Mouse (Mus musculus) left cerebral cortex, adult 6 months (tissue): ENCODE data around the gene Usf2. TPM values are rescaled to one million over a fixed set of nuclear protein-coding genes. Genes with fewer than 3 reads are reported as not detected.

Experiments
- long read RNA-seq, 2 experiments: library from polyadenylated mRNA; unstranded; transcript quantifications; one replicate each; pipeline ENCODE4 v2.0.0; 2019 to 2020
- polyA plus RNA-seq: library from polyadenylated mRNA; unstranded; fragments of <200 nt; fragmentation: Nextera tagmentation; gene quantifications from 2 replicates; pipeline ENCODE4 v1.2.3, GENCODE M21; 2021

Gene Usf2
- 19.0 and 19.3 TPM in 2 replicates for polyA plus RNA-seq
- long read RNA-seq, experiment 1, transcript Usf2-210 (9 exons, 994 nt) = minor isoform, 7 of 85 reads
- long read RNA-seq, experiment 1, transcript Usf2-201 (10 exons, 2,419 nt) = major isoform, 36 of 85 reads
- long read RNA-seq, experiment 1, partial matches to known transcripts = 36 of 85 reads
- long read RNA-seq, experiment 1, other reads (novel, unspliced or antisense) = 5 of 85 reads
- long read RNA-seq, experiment 2, partial matches to known transcripts = 12 of 24 reads
- long read RNA-seq, experiment 2, other reads (novel, unspliced or antisense) = 5 of 24 reads

GRCm38 (mm10) chr7:30956756-30957366 is at the start of gene Usf2:
TSS of gene Usf2 (minus strand) at chr7:30956803.

GRCm38 (mm10) chr7:30973501-30974289 is 17.1 kb upstream of the Usf2 start, which contains the start of gene Fam187b:
TSS of gene Fam187b (plus strand) at chr7:30973790.

GRCm38 (mm10) chr7:30973251-30973500 is 16.6 kb upstream of the Usf2 start, which contains the start of gene Lsr:
TSS of gene Lsr (minus strand) at chr7:30973464.

GRCm38 (mm10) chr7:30943909-30944635 is 12.5 kb downstream of the Usf2 start, which contains the start of gene Hamp:
TSS of gene Hamp (minus strand) at chr7:30944032.

GRCm38 (mm10) chr7:30924581-30924980 is 32.0 kb downstream of the Usf2 start, which contains the start of gene Hamp2:
TSS of gene Hamp2 (minus strand) at chr7:30924681.

GRCm38 (mm10) chr7:30914732-30915131 is 41.9 kb downstream of the Usf2 start, which contains the start of gene Mag:
TSS of gene Mag (minus strand) at chr7:30914873.

Other genes starting within 250 kb of the Usf2 start
- 0.55 and 0.83 TPM in 2 replicates for gene Atp4a, start 244.6 kb downstream of the Usf2 start, polyA plus RNA-seq
- gene Tmem147, start 227.3 kb downstream of the Usf2 start, polyA plus RNA-seq = 172 and 228 TPM in 2 replicates
- gene Gapdhs, start 213.1 kb downstream of the Usf2 start, polyA plus RNA-seq = not detected in 2 replicates
- gene Sbsn, start 205.3 kb downstream of the Usf2 start, polyA plus RNA-seq = 7.3 and 9.5 TPM in 2 replicates
- 11.7 and 12.6 TPM in 2 replicates for gene Dmkn, start 193.0 kb downstream of the Usf2 start, polyA plus RNA-seq
- not detected in 2 replicates for gene Krtdap, start 168.9 kb downstream of the Usf2 start, polyA plus RNA-seq
- not detected in 2 replicates for gene Ffar2, start 133.0 kb downstream of the Usf2 start, polyA plus RNA-seq
- 0.06 and 0.16 TPM in 2 replicates for gene Ffar3, start 100.6 kb downstream of the Usf2 start, polyA plus RNA-seq
- not detected in 2 replicates for gene Ffar1, start 95.2 kb downstream of the Usf2 start, polyA plus RNA-seq
- gene Cd22, start 76.5 kb downstream of the Usf2 start, polyA plus RNA-seq = 0.15 and 0.19 TPM in 2 replicates
- gene Mag, start 41.9 kb downstream of the Usf2 start, polyA plus RNA-seq = 79.4 and 86.1 TPM in 2 replicates
- not detected in 2 replicates for gene Hamp2, start 32.1 kb downstream of the Usf2 start, polyA plus RNA-seq
- gene Hamp, start 12.8 kb downstream of the Usf2 start, polyA plus RNA-seq = not detected in 2 replicates
- gene Lsr, start 16.7 kb upstream of the Usf2 start, polyA plus RNA-seq = 4.7 and 6.0 TPM in 2 replicates
- gene Fam187b, start 17.0 kb upstream of the Usf2 start, polyA plus RNA-seq = 0.31 TPM in 1 of 2 replicates, not detected in the other
- gene Fxyd5, start 85.7 kb upstream of the Usf2 start, polyA plus RNA-seq = 10.8 and 30.6 TPM in 2 replicates
- 278 and 391 TPM in 2 replicates for gene Fxyd7, start 94.7 kb upstream of the Usf2 start, polyA plus RNA-seq
- 298 and 678 TPM in 2 replicates for gene Fxyd1, start 100.4 kb upstream of the Usf2 start, polyA plus RNA-seq
- 7.3 and 9.7 TPM in 2 replicates for gene Lgi4, start 102.5 kb upstream of the Usf2 start, polyA plus RNA-seq
- gene Fxyd3, start 119.9 kb upstream of the Usf2 start, polyA plus RNA-seq = 1.2 and 2.3 TPM in 2 replicates
- 0.28 and 0.45 TPM in 2 replicates for gene Hpn, start 158.5 kb upstream of the Usf2 start, polyA plus RNA-seq
- 83.1 and 557 TPM in 2 replicates for gene Scn1b, start 170.2 kb upstream of the Usf2 start, polyA plus RNA-seq
- gene Gramd1a, start 199.1 kb upstream of the Usf2 start, polyA plus RNA-seq = 38.7 and 55.6 TPM in 2 replicates